Mouse (Mus musculus): Measurements from ENCODE around the gene Asic3.

Asic3 gene

GRCm38 (mm10) chr5:24452030-24452690 lies 39.0 kb downstream of the Asic3 start, which contains the start of gene Agap3:
Gene Agap3 (plus strand): TSS chr5:24452177.
- peak; percentile 35 for DNase-seq

GRCm38 (mm10) chr5:24452691-24453233 lies 39.6 kb downstream of the Asic3 start:
- no peak for DNase-seq

GRCm38 (mm10) chr5:24453283-24453984 lies 40.2 kb downstream of the Asic3 start:
- no peak for DNase-seq

GRCm38 (mm10) chr5:24453985-24454303 lies 40.8 kb downstream of the Asic3 start:
- no peak for DNase-seq

GRCm38 (mm10) chr5:24455076-24455475 lies 41.9 kb downstream of the Asic3 start:
- no peak for DNase-seq

GRCm38 (mm10) chr5:24455613-24456012 lies 42.4 kb downstream of the Asic3 start:
- no peak for DNase-seq

- no peak for DNase-seq
Measured at GRCm38 (mm10) chr5:24466762-24467161, 53.6 kb downstream of the Asic3 start.

Data from lung, postnatal 36 days (tissue).